Mouse (Mus musculus) myocyte (in vitro differentiated cells): ENCODE data around the gene Osm. TPM values are rescaled to one million over a fixed set of nuclear protein-coding genes. Genes with fewer than 3 reads are reported as not detected.

Source experiments
- H3K27me3 ChIP-seq: one replicate; pipeline ENCODE4 v1.6.1; 2011; ENCODE audit not compliant: control insufficient read depth, insufficient read depth, insufficient read length
- H3K36me3 ChIP-seq: one replicate; pipeline ENCODE4 v1.6.1; 2011; ENCODE audit not compliant: control insufficient read depth, insufficient read depth
- H3K4me2 ChIP-seq: one replicate; pipeline ENCODE4 v1.6.1; 2011; ENCODE audit warnings: low read depth, control low read depth
- H3K4me3 ChIP-seq: one replicate; pipeline ENCODE4 v1.5.1; 2011; ENCODE audit warnings: mild to moderate bottlenecking, control low read depth, moderate library complexity
- H3K79me2 ChIP-seq: one replicate; pipeline ENCODE4 v1.6.1; 2011; ENCODE audit not compliant: control insufficient read depth, insufficient read depth
- H3ac ChIP-seq: one replicate; pipeline ENCODE4 v1.6.1; 2011; ENCODE audit not compliant: control insufficient read depth, insufficient read length
- CEBPB ChIP-seq: IDR thresholded peaks from 2 replicates; pipeline ENCODE4 v1.6.1; 2011; ENCODE audit warnings: mild to moderate bottlenecking, moderate library complexity; ENCODE audit not compliant: poor library complexity, insufficient read depth, severe bottlenecking
- E2F4 ChIP-seq: IDR thresholded peaks from one replicate; pipeline ENCODE4 v1.6.1; 2011; ENCODE audit warnings: mild to moderate bottlenecking, control low read depth, moderate library complexity; ENCODE audit not compliant: insufficient read depth
- MAX ChIP-seq: IDR thresholded peaks from one replicate; pipeline ENCODE4 v1.6.1; 2011; ENCODE audit warnings: low read depth, mild to moderate bottlenecking, control low read depth
- MYOD1 ChIP-seq, 3 experiments: IDR thresholded peaks; one replicate each; pipeline ENCODE4 v1.6.1; 2011; ENCODE audit warnings: control low read depth in 2 of 3, low read depth in 2 of 3, mild to moderate bottlenecking in 2 of 3, moderate library complexity in 1 of 3; ENCODE audit not compliant: insufficient read length in 2 of 3, control insufficient read depth in 1 of 3
- MYOG ChIP-seq, 3 experiments: IDR thresholded peaks; one replicate each; pipeline ENCODE4 v1.6.1; 2011; ENCODE audit warnings: control low read depth in 2 of 3, low read depth in 2 of 3, mild to moderate bottlenecking in 2 of 3; ENCODE audit not compliant: insufficient read length in 2 of 3, control insufficient read depth in 1 of 3, insufficient read depth in 1 of 3
- POLR2A ChIP-seq: IDR thresholded peaks from one replicate; pipeline ENCODE4 v1.6.1; 2011; ENCODE audit warnings: low read depth, mild to moderate bottlenecking, control low read depth, moderate library complexity; ENCODE audit not compliant: insufficient read length
- POLR2AphosphoS2 ChIP-seq: IDR thresholded peaks from one replicate; pipeline ENCODE4 v1.6.1; 2011; ENCODE audit warnings: low read depth, control low read depth; ENCODE audit not compliant: insufficient read length
- REST ChIP-seq: IDR thresholded peaks from one replicate; pipeline ENCODE4 v1.6.1; 2011; ENCODE audit warnings: mild to moderate bottlenecking, control low read depth, moderate library complexity; ENCODE audit not compliant: insufficient read depth, insufficient read length
- SRF ChIP-seq: IDR thresholded peaks from one replicate; pipeline ENCODE4 v1.6.1; 2011; ENCODE audit warnings: low read depth; ENCODE audit not compliant: control insufficient read depth, insufficient read length
- TCF12 ChIP-seq: IDR thresholded peaks from one replicate; pipeline ENCODE4 v1.6.1; 2011; ENCODE audit warnings: mild to moderate bottlenecking, control low read depth; ENCODE audit not compliant: poor library complexity, insufficient read depth, severe bottlenecking
- TCF3 ChIP-seq: IDR thresholded peaks from one replicate; pipeline ENCODE4 v1.6.1; 2011; ENCODE audit warnings: low read depth, control low read depth; ENCODE audit not compliant: insufficient read length
- USF1 ChIP-seq: IDR thresholded peaks from one replicate; pipeline ENCODE4 v1.6.1; 2011; ENCODE audit warnings: low read depth, mild to moderate bottlenecking, control low read depth, moderate library complexity
- polyA plus RNA-seq: library from polyadenylated mRNA; unstranded; fragments of >200 nt; fragmentation: generic; extraction: Trizol; gene quantifications from one replicate; pipeline ENCODE4 v1.2.1, GENCODE M21; 2012; ENCODE audit warnings: missing spikeins

Osm gene
- not detected for polyA plus RNA-seq

GRCm38 (mm10) chr11:4235665-4236545, at the start of gene Osm:
Gene Osm, plus strand, starts transcription at chr11:4236420.
- Histone ChIP-seq H3K4me3 (no peak within 1 kb of the TSS), H3K4me2 (no peak within 1 kb of the TSS), H3ac (no peak within 1 kb of the TSS), H3K79me2 (no peaks in the 10 kb centered on the region), H3K27me3 (peaks cover 6% of the 10 kb centered on the region), H3K36me3 (no peaks in the 10 kb centered on the region)
- TF ChIP-seq TCF3: no peak
- no peak for TF ChIP-seq CEBPB
- no peak for TF ChIP-seq SRF
- TF ChIP-seq TCF12: no peak
- no peak for TF ChIP-seq POLR2A
- no peak for TF ChIP-seq REST
- no peak for TF ChIP-seq E2F4
- TF ChIP-seq MYOD1 (IDR thresholded peaks at IDR 0.05; ENCODE audit: control insufficient read depth in 1 of 3, insufficient read length in 2 of 3, low read depth in 2 of 3): no peak
- TF ChIP-seq POLR2AphosphoS2: no peak
- TF ChIP-seq MAX: no peak

- peak within 1 kb of the TSS; percentile 34 for H3K4me3 ChIP-seq
- TF ChIP-seq POLR2A: peak; percentile 89
- TF ChIP-seq POLR2AphosphoS2: peak; percentile 81
- no peak for TF ChIP-seq TCF3
Observed at GRCm38 (mm10) chr11:4186486-4187317, 49.5 kb upstream of the Osm start, which contains the start of gene Tbc1d10a. Gene Tbc1d10a, plus strand, starts transcription at chr11:4186789.

GRCm38 (mm10) chr11:4187318-4187700, 48.9 kb upstream of the Osm start:
- Histone ChIP-seq H3K27me3 (no peaks in the 10 kb centered on the region), H3K4me2 (peak overlapping the region; percentile 75), H3K36me3 (peaks cover 9% of the 10 kb centered on the region), H3K4me3 (peak overlapping the region; percentile 34), H3K79me2 (no peaks in the 10 kb centered on the region), H3ac (peak overlapping the region; percentile 57)
- TF ChIP-seq SRF (no peak), CEBPB (no peak), TCF3 (no peak), REST (no peak), POLR2A (no peak), MYOG (IDR thresholded peaks at IDR 0.05; ENCODE audit: control insufficient read depth in 1 of 3, insufficient read depth in 1 of 3, insufficient read length in 2 of 3, low read depth in 2 of 3) (no peak), MAX (no peak)

More at GRCm38 (mm10) chr11:4186486-4187317, 49.5 kb upstream of the Osm start, which contains the start of gene Tbc1d10a:
- peaks cover 9% of the 10 kb centered on the region for H3K36me3 ChIP-seq
- peak within 1 kb of the TSS; percentile 57 for H3ac ChIP-seq
- H3K79me2 ChIP-seq: no peaks in the 10 kb centered on the region
- no peaks in the 10 kb centered on the region for H3K27me3 ChIP-seq
- H3K4me2 ChIP-seq: peak within 1 kb of the TSS; percentile 92

GRCm38 (mm10) chr11:4189182-4189581, 47.0 kb upstream of the Osm start:
- H3K36me3 ChIP-seq: no peaks in the 10 kb centered on the region
- no peak overlapping the region for H3ac ChIP-seq
- no peaks in the 10 kb centered on the region for H3K27me3 ChIP-seq
- no peak overlapping the region for H3K4me2 ChIP-seq
- H3K4me3 ChIP-seq: no peak overlapping the region
- TF ChIP-seq TCF3: no peak
- TF ChIP-seq CEBPB: no peak
- no peak for TF ChIP-seq SRF
- no peak for TF ChIP-seq MAX
- TF ChIP-seq REST: no peak
- TF ChIP-seq USF1: no peak
- no peak for TF ChIP-seq MYOD1 (IDR thresholded peaks at IDR 0.05; ENCODE audit: control insufficient read depth in 1 of 3, insufficient read length in 2 of 3, low read depth in 2 of 3)
- no peak for TF ChIP-seq POLR2AphosphoS2
- no peak for TF ChIP-seq E2F4
- H3K79me2 ChIP-seq: no peaks in the 10 kb centered on the region

- Histone ChIP-seq H3K36me3 (no peaks in the 10 kb centered on the region), H3ac (no peak overlapping the region), H3K4me3 (no peak overlapping the region), H3K79me2 (no peaks in the 10 kb centered on the region), H3K27me3 (no peaks in the 10 kb centered on the region), H3K4me2 (peak overlapping the region; percentile 31)
- TF ChIP-seq SRF: no peak
- no peak for TF ChIP-seq CEBPB
- TF ChIP-seq TCF12: no peak
- no peak for TF ChIP-seq MAX
- no peak for TF ChIP-seq POLR2A
- TF ChIP-seq MYOG (IDR thresholded peaks at IDR 0.05; ENCODE audit: control insufficient read depth in 1 of 3, insufficient read depth in 1 of 3, insufficient read length in 2 of 3, low read depth in 2 of 3): no peak
- TF ChIP-seq REST: no peak
Observed at GRCm38 (mm10) chr11:4190677-4191076, 45.5 kb upstream of the Osm start.
